Mouse (Mus musculus) bone marrow macrophage, adult 2 months (primary cell): Measurements from ENCODE around the gene Tex33.

Source experiments
- CTCF ChIP-seq: IDR thresholded peaks from 2 replicates; pipeline ENCODE4 v1.5.1; 2012; ENCODE audit warnings: low read depth, mild to moderate bottlenecking, low read length, moderate library complexity
- POLR2A ChIP-seq: IDR thresholded peaks from 2 replicates; pipeline ENCODE4 v1.6.1; 2012; ENCODE audit warnings: mild to moderate bottlenecking, low read depth, low read length, borderline replicate concordance

DNA sequence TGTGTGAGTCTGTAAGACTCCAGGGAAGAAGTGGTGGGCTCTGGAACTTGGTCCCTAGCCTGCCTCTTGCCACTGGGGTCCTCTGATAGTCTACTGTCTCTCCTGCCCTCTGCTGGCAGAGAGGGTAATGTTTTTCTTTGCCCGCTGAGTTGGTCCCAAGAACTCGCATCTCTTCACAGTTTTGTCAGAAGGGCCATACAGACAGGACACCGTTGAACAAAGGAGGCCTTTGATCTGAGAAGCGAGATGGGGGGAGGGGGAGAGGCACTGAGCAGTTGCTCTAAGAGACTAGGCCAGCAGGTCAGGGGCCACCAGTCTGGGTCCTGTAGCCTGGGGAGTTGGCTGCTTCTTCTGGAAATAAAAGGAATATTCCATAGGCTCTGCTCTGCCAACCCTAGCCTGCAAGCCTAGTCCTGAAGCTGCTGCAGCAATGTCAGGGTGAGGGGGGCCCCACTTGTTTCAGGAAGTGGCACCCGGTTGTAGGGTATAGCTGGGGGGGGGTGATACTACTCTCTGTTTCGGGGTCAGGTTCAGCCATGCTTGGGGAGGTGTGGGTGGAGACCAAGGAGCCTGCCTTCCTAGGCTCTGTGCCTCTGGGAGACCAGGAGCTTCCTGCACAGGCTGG, 39.3 kb upstream of the Tex33 start:
- TF ChIP-seq CTCF (no peak), POLR2A (no peak)
